Mouse (Mus musculus) inflammation-experienced regulatory T-cells, adult 6 months (primary cell): ENCODE data around the gene Rcbtb1. TPM values are rescaled to one million over a fixed set of nuclear protein-coding genes. Genes with fewer than 3 reads are reported as not detected.

Experiments used
- polyA plus RNA-seq, 3 experiments: library from polyadenylated mRNA; unstranded; fragments of 100-300 nt; shearing (Covaris generic); gene quantifications; one replicate each; pipeline ENCODE4 v1.2.1; 2017

Rcbtb1 gene
- polyA plus RNA-seq, 3 experiments from 2014 or later = 17.5 to 25.0 (median 24.1) TPM

Other genes starting within 250 kb of the Rcbtb1 start
- gene 1700129C05Rik, start 58.3 kb upstream of the Rcbtb1 start, polyA plus RNA-seq = not detected
- not detected for gene Gm5142, start 22.5 kb upstream of the Rcbtb1 start, polyA plus RNA-seq
- gene Gm6904, start 59.0 kb downstream of the Rcbtb1 start, polyA plus RNA-seq = 10 to 100 TPM; 13.8 to 14.7 (median 13.9) TPM
- gene Phf11a, start 96.3 kb downstream of the Rcbtb1 start, polyA plus RNA-seq = 10 to 100 TPM; 35.6 to 62.2 (median 42.3) TPM
- 100 to 1,000 TPM; 162 to 274 (median 193) TPM for gene Phf11b, start 140.1 kb downstream of the Rcbtb1 start, polyA plus RNA-seq
- 10 to 100 TPM; 10.2 to 14.7 (median 13.5) TPM for gene Phf11d, start 164.3 kb downstream of the Rcbtb1 start, polyA plus RNA-seq
- 10 to 100 TPM; 19.5 to 21.5 (median 19.9) TPM for gene Phf11c, start 194.2 kb downstream of the Rcbtb1 start, polyA plus RNA-seq
- gene Setdb2, start 239.7 kb downstream of the Rcbtb1 start, polyA plus RNA-seq = 10 to 100 TPM; 11.1 to 23.4 (median 22.1) TPM
- 10 to 100 TPM; 72.5 to 90.9 (median 88.9) TPM for gene Cab39l, start 239.8 kb downstream of the Rcbtb1 start, polyA plus RNA-seq